Mouse (Mus musculus): Measurements from ENCODE around the gene Rerg.
"Not testable (repeated sequence)": the region's sequence is repeated elsewhere in the genome, so short reads cannot be mapped to it uniquely, and the experiment has no call there.

The Rerg gene

DNA sequence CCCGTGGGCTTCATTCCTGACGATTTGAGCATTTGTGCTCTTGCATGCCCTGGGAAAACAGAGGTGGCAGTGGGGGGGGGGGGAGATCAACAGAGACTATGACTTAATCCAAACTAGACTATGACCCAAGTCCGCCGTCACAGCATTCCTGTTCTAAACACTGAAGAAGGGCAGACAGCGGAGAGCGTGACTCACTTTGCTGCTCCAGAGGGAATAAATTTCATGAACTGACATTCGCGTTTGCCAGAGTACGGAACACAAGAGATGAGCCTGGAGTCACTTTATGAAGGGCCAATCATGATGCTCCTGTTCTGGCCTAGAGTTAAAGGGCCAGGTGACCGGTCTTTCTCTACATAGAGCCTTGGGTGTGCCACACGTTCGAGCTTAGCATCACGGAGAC is 93.6 kb downstream of the Rerg start:
- DNase-seq (ENCODE audit: low read depth, low spot score): no peak

DNA sequence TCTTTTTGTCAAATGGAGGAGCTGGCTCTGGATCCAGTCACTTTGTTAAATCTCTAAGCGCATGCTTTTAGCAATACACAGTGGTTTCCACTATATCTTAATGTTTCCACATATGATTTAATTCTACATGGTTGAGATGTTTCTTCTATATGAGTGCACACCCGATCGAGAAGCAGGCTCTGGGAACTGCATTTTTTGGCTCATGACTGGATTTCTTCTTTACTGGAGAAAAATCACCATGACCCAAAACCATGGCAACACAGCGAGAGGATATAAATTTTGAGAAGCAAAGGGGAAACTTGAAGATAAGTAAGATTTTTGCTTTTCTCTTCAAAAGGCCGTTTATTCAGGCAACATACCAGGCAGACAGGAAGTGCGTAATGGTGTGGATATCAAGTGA is 94.1 kb downstream of the Rerg start:
- DNase-seq (ENCODE audit: low read depth, low spot score): no peak

DNA sequence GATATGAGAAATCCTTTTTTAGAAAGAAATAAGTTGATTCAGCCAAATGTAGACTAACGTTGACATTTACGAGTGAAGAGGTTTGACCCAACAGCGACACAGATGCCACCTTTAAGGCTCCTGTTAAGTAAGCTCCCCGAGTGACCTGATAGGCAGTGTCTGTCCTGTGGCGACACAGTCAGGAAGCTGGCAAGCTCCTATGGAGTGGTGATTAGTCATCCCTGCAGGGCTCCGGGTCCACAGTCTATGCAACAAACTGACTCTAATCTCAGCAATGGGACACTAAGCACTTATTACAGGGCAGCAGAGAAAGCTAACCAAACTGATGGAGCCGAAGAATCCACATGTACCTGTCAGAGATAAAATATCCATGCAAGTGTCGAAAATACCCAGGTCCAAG is 98.0 kb downstream of the Rerg start:
- no peak for DNase-seq (ENCODE audit: low read depth, low spot score)

- DNase-seq (ENCODE audit: low read depth, low spot score): no peak
Measured at GRCm38 (mm10) chr6:137071466-137071865, 98.8 kb downstream of the Rerg start.

DNA sequence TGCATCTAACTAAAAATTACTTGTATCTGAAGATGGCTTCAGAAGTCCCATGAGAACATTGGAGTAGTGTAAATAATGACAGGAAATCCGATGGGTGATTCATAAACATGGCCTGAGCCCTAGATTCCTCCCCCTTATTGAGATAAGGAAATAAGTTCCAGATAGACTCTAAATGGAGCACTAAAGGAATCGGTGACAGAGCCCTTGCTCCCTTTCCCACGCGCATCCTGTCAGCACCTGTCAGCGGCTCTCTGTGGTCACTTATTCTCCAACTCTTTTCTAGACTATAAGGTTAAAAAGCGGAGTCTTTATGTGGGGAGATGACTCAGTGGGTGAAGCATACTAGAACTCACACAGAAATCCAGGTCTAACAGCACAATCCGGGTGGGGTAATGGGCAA is 104.8 kb downstream of the Rerg start:
- no peak for DNase-seq (ENCODE audit: low read depth, low spot score)

GRCm38 (mm10) chr6:137064786-137065185 is 105.5 kb downstream of the Rerg start:
- DNase-seq (ENCODE audit: low read depth, low spot score): no peak

DNA sequence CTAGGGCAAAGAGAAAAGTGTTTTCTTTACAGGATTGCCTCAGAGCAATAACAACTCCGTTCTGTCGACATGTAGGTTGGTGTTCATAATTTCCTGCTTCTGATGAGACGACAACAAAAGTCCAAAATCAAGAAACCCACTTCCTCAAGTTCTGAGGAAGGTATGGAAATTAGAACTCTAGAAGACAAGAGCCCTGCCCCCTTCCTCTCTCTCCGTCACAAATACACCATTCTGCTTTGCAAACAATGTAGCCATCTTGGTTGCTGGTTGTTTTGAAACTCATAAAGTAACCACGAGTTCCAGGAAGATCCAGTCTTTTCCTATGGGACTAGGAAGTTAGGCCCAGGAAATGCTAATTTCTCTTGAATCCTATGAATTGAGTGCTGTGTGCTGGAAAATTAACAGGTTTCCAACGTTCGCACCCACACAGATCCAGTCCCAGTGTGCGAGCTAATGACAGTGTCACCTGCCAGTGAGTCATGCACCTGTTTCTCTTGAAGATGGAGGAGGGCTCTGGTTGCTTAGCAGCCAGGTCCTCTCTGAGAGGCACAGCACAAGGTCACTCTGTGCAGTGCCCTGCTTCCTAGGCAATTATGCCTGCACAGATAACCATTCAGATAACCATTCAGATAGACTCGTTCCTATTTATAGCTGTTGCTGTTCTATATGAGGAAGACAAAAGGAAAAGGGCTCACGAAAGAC is 106.9 kb downstream of the Rerg start:
- no peak for DNase-seq (ENCODE audit: low read depth, low spot score)

DNA sequence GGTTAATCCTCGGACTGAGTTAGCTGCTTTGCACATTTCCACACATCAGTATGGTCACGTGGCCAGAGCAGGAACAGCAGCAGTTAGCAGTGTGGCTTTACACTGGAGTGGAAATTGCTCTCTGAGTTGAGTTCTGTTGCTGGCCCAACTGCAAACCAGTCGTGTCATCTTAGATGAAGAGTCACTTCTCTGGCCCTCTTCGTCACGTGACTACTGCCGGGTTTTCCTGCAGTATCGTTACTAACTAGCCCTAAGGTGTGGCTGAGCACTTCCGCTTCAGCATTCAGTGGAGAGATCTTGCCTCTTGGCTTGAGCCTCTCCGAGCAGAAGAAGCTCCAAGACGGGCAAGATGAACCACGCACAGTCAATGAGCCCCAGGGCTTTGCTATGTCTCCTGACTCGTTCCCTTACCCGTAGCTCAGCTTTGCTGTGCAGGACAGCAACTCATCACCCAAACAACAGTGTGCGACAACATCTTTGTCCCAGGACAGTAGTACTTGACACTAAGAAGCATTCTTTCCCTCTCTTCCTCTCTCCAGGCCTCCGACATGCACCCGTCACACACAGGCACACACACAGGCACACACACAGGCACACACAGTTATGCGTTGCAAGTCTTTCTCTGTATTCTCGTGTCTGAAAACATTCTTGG is 108.3 kb downstream of the Rerg start:
- no peak for DNase-seq (ENCODE audit: low read depth, low spot score)

DNA sequence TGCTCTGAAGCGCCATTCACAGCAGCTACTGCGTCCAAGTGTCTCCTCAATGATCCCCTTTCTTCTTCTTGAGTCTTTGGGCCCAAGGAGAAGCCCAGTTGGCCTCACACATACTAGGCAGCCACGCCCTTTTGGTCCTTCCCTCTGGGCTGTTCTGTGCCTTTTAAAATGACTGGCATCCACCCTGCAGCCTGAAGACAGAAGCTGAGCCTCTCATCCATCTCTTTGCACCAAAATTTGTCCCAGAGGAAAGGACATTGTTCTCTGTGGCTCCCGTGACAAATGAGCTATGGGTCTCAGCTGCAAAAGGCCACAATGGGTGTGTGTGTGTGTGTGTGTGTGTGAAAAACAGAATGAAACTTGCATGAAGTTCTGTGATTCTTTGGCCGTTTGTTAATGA is 109.7 kb downstream of the Rerg start:
- no peak for DNase-seq (ENCODE audit: low read depth, low spot score)

- DNase-seq (ENCODE audit: low read depth, low spot score): no peak
Measured at GRCm38 (mm10) chr6:137058257-137058656, 112.0 kb downstream of the Rerg start.

GRCm38 (mm10) chr6:137054073-137054472 is 116.2 kb downstream of the Rerg start:
- no peak for DNase-seq (ENCODE audit: low read depth, low spot score)

DNA sequence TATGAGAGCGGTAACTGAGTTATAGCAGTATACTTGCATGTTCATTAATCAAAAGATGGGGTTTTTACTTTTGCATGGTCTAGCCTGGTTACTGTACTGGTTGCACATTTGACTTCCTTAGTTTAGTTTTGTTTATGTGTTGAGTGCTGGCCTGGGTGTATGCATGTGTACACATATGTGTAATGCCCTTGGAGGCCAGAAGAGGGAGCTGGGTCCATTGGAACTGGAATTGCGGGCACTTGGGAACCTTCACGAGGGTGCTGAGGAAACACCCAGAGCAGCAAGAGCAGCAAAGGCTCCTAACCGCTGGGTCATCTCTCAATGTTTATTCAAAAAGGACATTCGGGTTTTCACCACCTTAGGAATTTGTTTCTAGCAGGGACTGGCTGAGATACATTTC is 116.8 kb downstream of the Rerg start:
- DNase-seq (ENCODE audit: low read depth, low spot score): peak; percentile 9

DNA sequence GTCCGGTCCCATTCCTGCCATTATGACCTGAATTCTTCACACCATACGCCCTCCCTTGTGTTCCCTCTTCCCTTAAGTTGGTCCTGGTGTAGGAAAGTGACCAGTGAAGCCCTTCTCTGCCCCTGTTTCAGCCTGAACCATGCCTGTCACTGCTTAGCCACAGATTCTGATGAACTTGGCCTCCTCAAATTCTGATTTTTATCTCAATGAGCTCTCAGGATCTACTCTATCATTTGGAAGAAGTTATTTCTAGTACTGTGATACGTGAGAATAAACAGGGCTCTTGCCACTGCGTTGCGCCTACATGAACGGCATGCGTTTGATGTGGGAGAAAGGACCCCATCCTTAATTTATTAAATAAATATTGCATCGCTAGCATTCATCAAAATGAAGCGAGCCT is 117.3 kb downstream of the Rerg start:
- no peak for DNase-seq (ENCODE audit: low read depth, low spot score)

DNA sequence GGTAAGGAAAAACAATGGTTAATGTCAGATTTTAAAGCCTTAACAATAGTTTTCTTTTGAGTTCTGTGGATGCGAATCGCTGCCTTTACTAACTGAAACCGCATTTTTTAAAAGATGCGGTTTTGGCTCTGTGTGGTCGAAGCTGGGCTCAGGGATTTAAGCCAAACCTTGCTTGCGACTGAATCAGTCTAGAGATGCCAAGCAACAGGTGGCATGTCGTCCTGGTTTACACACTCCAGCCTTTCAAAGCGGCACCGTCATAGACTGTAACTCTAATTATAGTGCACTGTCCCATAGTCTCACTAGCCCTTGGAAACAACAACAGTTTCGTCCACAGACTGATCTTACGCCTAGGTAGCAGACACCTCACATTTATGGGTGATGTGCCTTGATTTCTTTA is 123.3 kb downstream of the Rerg start:
- DNase-seq (ENCODE audit: low read depth, low spot score): no peak

GRCm38 (mm10) chr6:137045011-137045504 is 125.2 kb downstream of the Rerg start:
- no peak for DNase-seq (ENCODE audit: low read depth, low spot score)

- DNase-seq (ENCODE audit: low read depth, low spot score): not testable (repeated sequence)
Measured at GRCm38 (mm10) chr6:137035611-137036395, 134.5 kb downstream of the Rerg start.

GRCm38 (mm10) chr6:137030611-137031097 is 139.6 kb downstream of the Rerg start:
- no peak for DNase-seq (ENCODE audit: low read depth, low spot score)

DNA sequence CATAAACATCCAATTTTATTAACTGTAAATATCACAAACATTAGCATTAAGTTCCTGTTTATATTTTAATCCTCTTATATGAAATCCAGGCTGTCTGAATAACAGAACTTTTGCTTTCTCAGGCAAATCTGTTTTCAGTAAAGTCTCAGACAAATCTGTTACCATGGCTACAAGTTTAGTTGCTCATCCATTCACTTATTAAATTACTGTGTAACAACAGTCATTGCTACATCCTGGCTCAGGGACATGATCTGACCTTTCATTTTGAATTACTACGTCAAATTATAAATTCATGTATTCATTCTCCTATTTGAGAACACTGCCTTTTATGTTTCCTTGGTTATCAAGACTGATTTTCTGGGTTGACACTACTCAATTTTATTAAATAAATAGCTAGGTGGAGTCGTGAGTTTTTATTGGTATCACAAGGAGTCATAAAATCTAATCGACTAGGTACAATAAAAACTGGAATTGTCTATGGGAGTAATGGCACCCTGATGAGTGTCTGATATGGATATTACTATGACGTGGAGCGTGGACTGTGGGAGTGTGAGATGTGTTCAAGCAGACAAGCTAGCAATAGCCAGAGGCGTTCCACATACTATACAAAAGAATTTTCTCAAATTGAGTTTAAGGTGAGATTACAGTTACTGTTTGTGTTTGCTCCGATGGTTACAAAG is 140.2 kb downstream of the Rerg start:
- no peak for DNase-seq (ENCODE audit: low read depth, low spot score)

DNA sequence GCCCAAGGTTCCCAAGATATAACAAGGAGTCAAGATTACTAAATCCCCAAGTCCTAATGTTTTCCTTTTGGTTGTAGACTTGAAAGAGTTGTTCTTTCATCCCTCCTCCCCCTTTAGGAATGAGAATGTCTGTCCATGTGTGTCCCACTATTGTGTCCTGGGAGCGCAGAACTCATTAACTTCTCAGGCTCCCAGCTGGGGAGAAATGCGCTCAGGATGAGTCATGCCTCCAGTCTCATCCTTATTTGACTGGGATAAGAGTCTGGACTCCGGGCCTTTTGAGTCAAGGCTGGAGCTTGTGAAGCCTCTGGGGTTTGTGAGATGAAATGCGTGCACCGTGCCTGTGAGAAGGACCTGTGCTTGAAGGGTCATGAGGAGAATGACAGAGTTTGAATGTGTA is 144.8 kb downstream of the Rerg start:
- DNase-seq (ENCODE audit: low read depth, low spot score): no peak

- no peak for DNase-seq (ENCODE audit: low read depth, low spot score)
Measured at GRCm38 (mm10) chr6:137024541-137024940, 145.8 kb downstream of the Rerg start.

DNA sequence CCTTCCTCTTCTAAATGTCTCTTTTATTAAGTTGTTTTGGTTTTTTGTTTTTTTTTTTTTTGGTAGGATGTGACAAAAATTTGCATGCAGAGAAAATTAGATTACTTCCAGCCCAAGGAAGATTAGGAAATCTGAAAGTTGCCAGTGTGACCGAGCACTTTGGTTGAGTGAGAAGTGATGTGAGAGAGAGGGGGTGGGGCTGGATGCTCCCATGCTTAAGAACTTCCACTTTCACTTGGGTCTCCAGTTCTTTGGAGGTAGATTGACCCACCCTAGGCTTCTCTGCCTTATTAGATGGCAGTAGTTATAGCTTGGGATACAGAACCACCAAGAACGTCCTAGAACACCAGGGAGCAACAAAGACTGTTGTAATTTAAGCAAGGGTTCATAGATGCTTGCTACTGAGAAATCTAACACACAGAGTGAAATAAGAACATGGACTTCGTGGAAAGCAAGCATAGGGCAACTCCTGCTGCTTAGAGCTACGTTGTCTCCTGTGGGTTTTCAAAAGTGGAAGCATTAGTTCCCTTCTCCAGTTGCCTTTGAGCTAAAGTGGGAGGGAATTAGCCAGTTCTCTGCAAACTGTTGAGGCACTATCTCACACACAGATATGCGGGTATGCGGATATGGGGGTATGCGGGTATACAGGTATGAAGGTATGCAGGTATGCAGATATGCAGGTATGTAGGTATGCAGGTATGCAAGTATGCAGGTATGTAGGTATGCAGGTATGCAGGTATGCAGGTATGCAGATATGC is 152.9 kb downstream of the Rerg start:
- no peak for DNase-seq (ENCODE audit: low read depth, low spot score)

All from retina, adult 2 months (tissue).